Mouse (Mus musculus): ENCODE data around the gene Mrrf. TPM values are rescaled to one million over a fixed set of nuclear protein-coding genes. Genes with fewer than 3 reads are reported as not detected.

Mrrf gene
- 26.5 and 26.7 TPM in 2 replicates for polyA plus RNA-seq (2016; fragmentation: Nextera tagmentation; extraction: Ambion mirVana)

GRCm38 (mm10) chr2:36136300-36136941 is at the start of gene Mrrf, which contains the start of gene Rbm18:
Gene Mrrf, plus strand, starts transcription at chr2:36136389.
Gene Rbm18, minus strand, starts transcription at chr2:36136773.
- peak within 1 kb of the TSS; percentile 73 for H3K4me2 ChIP-seq
- peak; percentile 98 for ATAC-seq (ENCODE audit: insufficient number of reproducible peaks, insufficient read depth, low FRiP score, low TSS enrichment, low read depth)
- peak within 1 kb of the TSS; percentile 76 for H3K27ac ChIP-seq
- peak within 1 kb of the TSS; percentile 76 for H3K4me3 ChIP-seq (replicated peaks)
- H3K9ac ChIP-seq (replicated peaks), result peak within 1 kb of the TSS; percentile 75
- 1% methylated on average over 50 of the region's 50 CpGs for WGBS
- peaks cover 10% of the 10 kb centered on the region; the same call in 1 of the 2 replicates for H3K4me1 ChIP-seq (replicated peaks)
- H3K9me3 ChIP-seq, result no peaks in the 10 kb centered on the region
- no peaks in the 10 kb centered on the region for H3K27me3 ChIP-seq
- H3K36me3 ChIP-seq, result peaks cover 29% of the 10 kb centered on the region

- whole genome bisulfite sequencing, result 58% methylated on average over 3 of the region's 3 CpGs
Observed at GRCm38 (mm10) chr2:36089190-36089589, 47.0 kb upstream of the Mrrf start.

GRCm38 (mm10) chr2:36090853-36091741 is 45.1 kb upstream of the Mrrf start:
- Histone ChIP-seq H3K36me3 (no peaks in the 10 kb centered on the region), H3K27ac (no peak overlapping the region), H3K27me3 (peaks cover 98% of the 10 kb centered on the region), H3K4me1 (replicated peaks) (peaks cover 12% of the 10 kb centered on the region), H3K9ac (replicated peaks) (peak overlapping the region; percentile 45; the same call in 1 of the 2 replicates), H3K4me3 (replicated peaks) (peak overlapping the region; percentile 50), H3K4me2 (peak overlapping the region; percentile 80), H3K9me3 (no peaks in the 10 kb centered on the region)
- ATAC-seq (ENCODE audit: insufficient number of reproducible peaks, insufficient read depth, low FRiP score, low TSS enrichment, low read depth), result peak; percentile 63
- WGBS, result under 1% methylated on average over 65 of the region's 70 CpGs

More at GRCm38 (mm10) chr2:36089190-36089589, 47.0 kb upstream of the Mrrf start:
- Histone ChIP-seq H3K9ac (replicated peaks) (no peak overlapping the region), H3K4me1 (replicated peaks) (peaks cover 12% of the 10 kb centered on the region), H3K9me3 (no peaks in the 10 kb centered on the region), H3K36me3 (no peaks in the 10 kb centered on the region), H3K4me2 (no peak overlapping the region), H3K27ac (no peak overlapping the region), H3K27me3 (peaks cover 92% of the 10 kb centered on the region), H3K4me3 (replicated peaks) (no peak overlapping the region)
- no peak for ATAC-seq (ENCODE audit: insufficient number of reproducible peaks, insufficient read depth, low FRiP score, low TSS enrichment, low read depth)

GRCm38 (mm10) chr2:36092748-36093147 is 43.4 kb upstream of the Mrrf start:
- no peaks in the 10 kb centered on the region for H3K36me3 ChIP-seq
- WGBS, result 2% methylated on average over 4 of the region's 4 CpGs
- H3K4me3 ChIP-seq (replicated peaks), result no peak overlapping the region
- peaks cover 12% of the 10 kb centered on the region for H3K4me1 ChIP-seq (replicated peaks)
- H3K9ac ChIP-seq (replicated peaks), result no peak overlapping the region
- no peak overlapping the region for H3K4me2 ChIP-seq
- no peak overlapping the region for H3K27ac ChIP-seq
- H3K27me3 ChIP-seq, result peaks cover 99% of the 10 kb centered on the region
- no peak for ATAC-seq (ENCODE audit: insufficient number of reproducible peaks, insufficient read depth, low FRiP score, low TSS enrichment, low read depth)
- H3K9me3 ChIP-seq, result no peaks in the 10 kb centered on the region

GRCm38 (mm10) chr2:36093301-36093700 is 42.9 kb upstream of the Mrrf start:
- Histone ChIP-seq H3K9me3 (no peaks in the 10 kb centered on the region), H3K27ac (no peak overlapping the region), H3K27me3 (peaks cover 99% of the 10 kb centered on the region), H3K4me3 (replicated peaks) (no peak overlapping the region), H3K4me2 (no peak overlapping the region), H3K36me3 (no peaks in the 10 kb centered on the region), H3K9ac (replicated peaks) (no peak overlapping the region), H3K4me1 (replicated peaks) (peaks cover 14% of the 10 kb centered on the region)
- no peak for ATAC-seq (ENCODE audit: insufficient number of reproducible peaks, insufficient read depth, low FRiP score, low TSS enrichment, low read depth)
- WGBS, result 15% methylated on average over 7 of the region's 7 CpGs

- no peak overlapping the region for H3K9ac ChIP-seq (replicated peaks)
- no peaks in the 10 kb centered on the region for H3K9me3 ChIP-seq
- H3K36me3 ChIP-seq, result no peaks in the 10 kb centered on the region
- no peak overlapping the region for H3K27ac ChIP-seq
- no peak for ATAC-seq (ENCODE audit: insufficient number of reproducible peaks, insufficient read depth, low FRiP score, low TSS enrichment, low read depth)
- peaks cover 100% of the 10 kb centered on the region for H3K27me3 ChIP-seq
- 3% methylated on average over 31 of the region's 31 CpGs for WGBS
- H3K4me3 ChIP-seq (replicated peaks), result peak overlapping the region; percentile 23
- no peak overlapping the region for H3K4me2 ChIP-seq
- H3K4me1 ChIP-seq (replicated peaks), result peaks cover 15% of the 10 kb centered on the region
Observed at GRCm38 (mm10) chr2:36093914-36094475, 42.2 kb upstream of the Mrrf start.

- no peak overlapping the region for H3K27ac ChIP-seq
- H3K4me1 ChIP-seq (replicated peaks), result peaks cover 9% of the 10 kb centered on the region
- H3K9me3 ChIP-seq, result no peaks in the 10 kb centered on the region
- H3K36me3 ChIP-seq, result no peaks in the 10 kb centered on the region
- no peak for ATAC-seq (ENCODE audit: insufficient number of reproducible peaks, insufficient read depth, low FRiP score, low TSS enrichment, low read depth)
- no peak overlapping the region for H3K4me3 ChIP-seq (replicated peaks)
- peaks cover 100% of the 10 kb centered on the region for H3K27me3 ChIP-seq
- H3K4me2 ChIP-seq, result no peak overlapping the region
- 3% methylated on average over 18 of the region's 18 CpGs for WGBS
- H3K9ac ChIP-seq (replicated peaks), result no peak overlapping the region
Observed at GRCm38 (mm10) chr2:36097129-36097815, 38.9 kb upstream of the Mrrf start.

GRCm38 (mm10) chr2:36098021-36098420 is 38.2 kb upstream of the Mrrf start:
- no peak overlapping the region for H3K27ac ChIP-seq
- H3K36me3 ChIP-seq, result no peaks in the 10 kb centered on the region
- no peak overlapping the region for H3K9ac ChIP-seq (replicated peaks)
- WGBS, result 1% methylated on average over 5 of the region's 5 CpGs
- peaks cover 17% of the 10 kb centered on the region for H3K4me1 ChIP-seq (replicated peaks)
- no peak for ATAC-seq (ENCODE audit: insufficient number of reproducible peaks, insufficient read depth, low FRiP score, low TSS enrichment, low read depth)
- no peak overlapping the region for H3K4me2 ChIP-seq
- H3K9me3 ChIP-seq, result no peaks in the 10 kb centered on the region
- peaks cover 100% of the 10 kb centered on the region for H3K27me3 ChIP-seq
- no peak overlapping the region for H3K4me3 ChIP-seq (replicated peaks)

GRCm38 (mm10) chr2:36099739-36100138 is 36.5 kb upstream of the Mrrf start:
- Histone ChIP-seq H3K27ac (no peak overlapping the region), H3K27me3 (peaks cover 100% of the 10 kb centered on the region), H3K9me3 (no peaks in the 10 kb centered on the region), H3K4me2 (no peak overlapping the region), H3K4me3 (replicated peaks) (no peak overlapping the region), H3K9ac (replicated peaks) (no peak overlapping the region), H3K4me1 (replicated peaks) (peaks cover 34% of the 10 kb centered on the region), H3K36me3 (no peaks in the 10 kb centered on the region)
- no peak for ATAC-seq (ENCODE audit: insufficient number of reproducible peaks, insufficient read depth, low FRiP score, low TSS enrichment, low read depth)
- 9% methylated on average over 6 of the region's 6 CpGs for WGBS

- Histone ChIP-seq H3K27ac (no peak overlapping the region), H3K27me3 (peaks cover 100% of the 10 kb centered on the region), H3K9ac (replicated peaks) (no peak overlapping the region), H3K36me3 (no peaks in the 10 kb centered on the region), H3K9me3 (no peaks in the 10 kb centered on the region), H3K4me3 (replicated peaks) (peak overlapping the region; percentile 40), H3K4me2 (peak overlapping the region; percentile 68), H3K4me1 (replicated peaks) (peaks cover 44% of the 10 kb centered on the region)
- WGBS, result 3% methylated on average over 28 of the region's 28 CpGs
- no peak for ATAC-seq (ENCODE audit: insufficient number of reproducible peaks, insufficient read depth, low FRiP score, low TSS enrichment, low read depth)
Observed at GRCm38 (mm10) chr2:36101866-36102558, 34.2 kb upstream of the Mrrf start.
